Mouse (Mus musculus) brain, embryonic 14.5 days (tissue): Measurements from ENCODE around the gene Hist1h2ab.

Experiments
- CTCF ChIP-seq: fragments of 200-500 bp; IDR thresholded peaks from 2 replicates; pipeline ENCODE4 v1.5.1; 2012; ENCODE audit warnings: inconsistent platforms, mild to moderate bottlenecking, moderate library complexity, borderline replicate concordance; ENCODE audit not compliant: insufficient read depth, insufficient read length; ENCODE audit errors: extremely low read depth
- POLR2A ChIP-seq: fragments of 200-500 bp; IDR thresholded peaks from 2 replicates; pipeline ENCODE4 v1.6.1; 2012; ENCODE audit warnings: mild to moderate bottlenecking, inconsistent platforms, borderline replicate concordance; ENCODE audit not compliant: poor library complexity, insufficient read depth, insufficient read length, severe bottlenecking; ENCODE audit errors: extremely low read depth

DNA sequence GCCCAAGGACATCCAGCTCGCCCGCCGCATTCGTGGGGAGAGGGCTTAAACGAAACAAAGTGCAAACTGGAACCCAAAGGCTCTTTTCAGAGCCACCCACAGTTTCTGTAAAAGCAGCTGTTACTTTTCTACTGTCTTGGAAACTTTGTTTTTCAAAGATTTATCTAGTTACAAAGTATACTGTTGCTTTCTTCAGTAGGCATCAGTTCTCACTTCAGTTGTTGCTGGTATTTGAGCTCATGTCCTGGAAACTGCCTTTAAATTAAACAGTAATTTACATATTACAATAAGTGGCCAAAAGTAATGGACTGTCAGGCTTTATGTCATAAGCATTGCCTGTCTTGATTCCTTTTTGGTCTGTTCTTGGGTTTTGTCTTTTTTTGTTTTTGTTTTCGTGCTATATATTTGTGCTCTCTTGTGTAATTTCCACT, 1.8 kb downstream of the Hist1h2ab start:
- TF ChIP-seq CTCF, result no peak
- no peak for TF ChIP-seq POLR2A
